Mouse (Mus musculus) stomach, postnatal 0 days (tissue): ENCODE results near the gene Crtc1. TPM values are rescaled to one million over a fixed set of nuclear protein-coding genes. Genes with fewer than 3 reads are reported as not detected.

Experiments used
- ATAC-seq: fragments of 200-750 bp; cut with Nextera tagmentation; 2 replicates; pipeline ENCODE4 v1.8.0; 2017; ENCODE audit not compliant: low FRiP score, low TSS enrichment
- DNase-seq: peaks from one replicate; pipeline ENCODE4 v3.0.0-alpha.2; 2016; ENCODE audit warnings: low spot score
- H3K27ac ChIP-seq: fragments of 300-500 bp; sonication (generic); replicated peaks from 2 replicates; pipeline ENCODE4 v1.5.1; 2014; ENCODE audit warnings: mild to moderate bottlenecking, control low read depth
- H3K27me3 ChIP-seq: fragments of 300-500 bp; sonication (generic); 2 replicates; pipeline ENCODE4 v1.6.1; 2014; ENCODE audit warnings: low read length; ENCODE audit not compliant: control insufficient read depth, insufficient read depth
- H3K36me3 ChIP-seq: fragments of 300-500 bp; sonication (generic); 2 replicates; pipeline ENCODE4 v1.6.1; 2014; ENCODE audit warnings: low read length, mixed read lengths; ENCODE audit not compliant: control insufficient read depth, insufficient read depth
- H3K4me1 ChIP-seq: fragments of 300-500 bp; sonication (generic); replicated peaks from 2 replicates; pipeline ENCODE4 v1.6.1; 2014; ENCODE audit warnings: antibody characterized with exemption; ENCODE audit not compliant: control insufficient read depth, insufficient read depth
- H3K4me2 ChIP-seq: fragments of 300-500 bp; sonication (generic); replicated peaks from 2 replicates; pipeline ENCODE4 v1.6.1; 2014; ENCODE audit warnings: low read depth, mild to moderate bottlenecking, control low read depth, moderate library complexity
- H3K4me3 ChIP-seq: fragments of 300-500 bp; sonication (generic); 2 replicates; pipeline ENCODE4 v1.5.1; 2014; ENCODE audit warnings: low read depth, low read length, control low read depth
- H3K9ac ChIP-seq: fragments of 300-500 bp; sonication (generic); 2 replicates; pipeline ENCODE4 v1.6.1; 2014; ENCODE audit warnings: mild to moderate bottlenecking, low read length, control low read depth, mixed read lengths
- H3K9me3 ChIP-seq: fragments of 300-500 bp; sonication (generic); 2 replicates; pipeline ENCODE4 v1.6.1; 2016; ENCODE audit warnings: low read length; ENCODE audit not compliant: control insufficient read depth
- CTCF ChIP-seq: IDR thresholded peaks from 2 replicates; pipeline ENCODE4 v1.5.1; 2016; ENCODE audit warnings: antibody characterized with exemption, low read depth, mild to moderate bottlenecking, moderate library complexity
- EP300 ChIP-seq: optimal IDR thresholded peaks from 2 replicates; pipeline ENCODE3; 2016; ENCODE audit warnings: antibody characterized with exemption
- WGBS: fragments of 180-500 bp; shearing (Covaris S2); extraction: QIAGEN DNeasy Blood & Tissue Kit; methylation state at CpG from one replicate; pipeline ENCODE4 v1.1.7; 2014; 5-methylcytosine and 5-hydroxymethylcytosine counted together
- polyA plus RNA-seq: library from polyadenylated mRNA; unstranded; fragments of >200 nt; fragmentation: Nextera tagmentation; extraction: Ambion mirVana; gene quantifications from 2 replicates; pipeline ENCODE4 v1.2.1, GENCODE M21; 2015

Gene Crtc1
- polyA plus RNA-seq, 1 experiment from 2014 or later, result 8.0 TPM

DNA sequence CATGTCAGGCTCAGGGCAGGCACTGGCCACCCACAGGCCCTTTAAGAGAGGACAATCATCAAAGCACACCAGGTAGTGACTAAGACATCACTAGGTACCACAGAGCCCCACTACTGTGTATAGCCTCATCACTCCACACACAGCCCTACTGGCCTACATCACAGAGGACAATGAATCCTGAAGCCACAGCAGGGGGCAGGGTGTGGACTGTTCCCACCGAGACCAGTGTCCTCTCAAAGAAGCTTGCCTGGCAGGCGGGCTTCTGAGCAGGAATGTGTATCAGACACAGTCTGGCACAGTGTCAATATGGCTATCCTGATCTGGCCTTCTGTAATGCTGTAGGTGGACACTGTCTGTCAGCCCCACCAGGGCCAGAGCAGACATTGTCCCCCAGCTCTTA lies 30.6 kb upstream of the Crtc1 start:
- 66% methylated on average over 2 of the region's 2 CpGs for WGBS
- Histone ChIP-seq H3K27me3 (no peaks in the 10 kb centered on the region), H3K4me3 (no peak overlapping the region), H3K4me2 (no peak overlapping the region), H3K9me3 (no peaks in the 10 kb centered on the region), H3K9ac (no peak overlapping the region), H3K27ac (no peak overlapping the region), H3K4me1 (no peaks in the 10 kb centered on the region), H3K36me3 (no peaks in the 10 kb centered on the region; the same call in 1 of the 2 replicates)
- no peak for TF ChIP-seq EP300
- no peak for TF ChIP-seq CTCF
- ATAC-seq (no peak), DNase-seq (no peak)

DNA sequence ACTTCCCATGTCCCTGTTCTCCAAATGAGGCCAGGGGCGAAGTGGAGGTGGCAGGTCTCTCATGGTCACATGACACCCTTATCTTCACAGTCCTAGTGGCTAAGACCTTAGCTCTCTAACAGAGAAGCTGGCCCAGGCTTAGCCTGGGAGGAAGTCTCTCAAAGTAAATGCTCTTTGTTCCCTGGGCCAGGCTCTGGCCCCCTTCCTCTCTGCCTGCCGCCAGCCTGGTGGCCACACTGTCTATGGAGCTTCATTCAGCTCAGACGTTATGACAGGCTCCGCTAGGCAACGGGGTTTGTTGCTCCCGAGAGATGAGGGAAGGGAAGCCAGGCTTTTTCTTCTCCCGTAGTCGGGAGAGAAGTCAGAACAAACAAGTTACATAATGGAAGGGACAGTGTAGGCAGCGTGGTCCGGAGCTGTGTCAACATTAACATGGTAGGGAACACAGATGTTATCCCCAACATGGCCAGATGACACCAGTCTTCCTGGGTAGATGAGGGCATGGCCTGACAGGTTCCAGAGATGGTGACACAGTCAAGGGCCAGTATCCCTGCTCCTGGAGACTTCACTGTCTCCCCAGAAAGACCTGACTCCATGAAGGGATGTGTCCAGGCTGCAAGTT lies 30.0 kb upstream of the Crtc1 start:
- no peak overlapping the region for H3K27ac ChIP-seq
- ATAC-seq (peak; percentile 31), DNase-seq (no peak)
- H3K4me1 ChIP-seq, result no peaks in the 10 kb centered on the region
- H3K36me3 ChIP-seq, result no peaks in the 10 kb centered on the region; the same call in 1 of the 2 replicates
- no peak overlapping the region for H3K4me3 ChIP-seq
- H3K9me3 ChIP-seq, result no peaks in the 10 kb centered on the region
- no peak overlapping the region for H3K4me2 ChIP-seq
- H3K27me3 ChIP-seq, result no peaks in the 10 kb centered on the region
- WGBS, result 37% methylated on average over 10 of the region's 10 CpGs
- H3K9ac ChIP-seq, result no peak overlapping the region
- TF ChIP-seq CTCF (no peak), EP300 (no peak)

- Histone ChIP-seq H3K36me3 (no peaks in the 10 kb centered on the region; the same call in 1 of the 2 replicates), H3K27ac (no peak overlapping the region), H3K4me3 (no peak overlapping the region), H3K9me3 (no peaks in the 10 kb centered on the region), H3K4me1 (no peaks in the 10 kb centered on the region), H3K27me3 (no peaks in the 10 kb centered on the region), H3K4me2 (no peak overlapping the region), H3K9ac (no peak overlapping the region)
- no peak for ATAC-seq
- 83% methylated on average over 4 of the region's 4 CpGs for WGBS
- TF ChIP-seq CTCF, result no peak
- DNase-seq, result no peak
Measured at GRCm38 (mm10) chr8:70468733-70469132, 29.4 kb upstream of the Crtc1 start.

DNA sequence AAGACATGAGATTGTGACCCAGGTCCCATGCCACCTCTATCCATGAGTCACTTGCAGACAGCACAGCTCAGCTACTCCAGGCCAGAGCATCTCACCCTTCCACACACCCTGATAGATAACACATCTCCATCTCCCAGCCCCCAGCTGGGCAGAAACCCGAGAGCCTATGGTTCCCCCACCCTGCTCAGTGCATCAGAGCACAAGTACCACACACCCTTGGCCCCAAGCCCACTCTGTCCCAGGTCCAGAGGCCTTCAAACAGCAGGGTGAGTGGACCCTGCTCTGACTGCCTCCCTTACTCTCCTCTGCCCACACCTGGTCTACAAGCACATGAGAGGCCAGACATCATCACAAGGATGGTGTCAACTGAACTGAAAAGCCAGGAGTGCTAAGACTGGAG lies 28.5 kb upstream of the Crtc1 start:
- no peaks in the 10 kb centered on the region; the same call in 1 of the 2 replicates for H3K36me3 ChIP-seq
- no peak overlapping the region for H3K27ac ChIP-seq
- H3K9me3 ChIP-seq, result no peaks in the 10 kb centered on the region
- H3K4me2 ChIP-seq, result no peak overlapping the region
- 60% methylated on average over 1 of the region's 1 CpGs for WGBS
- H3K4me3 ChIP-seq, result no peak overlapping the region
- no peak overlapping the region for H3K9ac ChIP-seq
- H3K4me1 ChIP-seq, result no peaks in the 10 kb centered on the region
- ATAC-seq (no peak), DNase-seq (no peak)
- TF ChIP-seq CTCF, result no peak
- no peak for TF ChIP-seq EP300
- no peaks in the 10 kb centered on the region for H3K27me3 ChIP-seq

GRCm38 (mm10) chr8:70467229-70467725 lies 27.9 kb upstream of the Crtc1 start:
- Histone ChIP-seq H3K4me2 (no peak overlapping the region), H3K9me3 (no peaks in the 10 kb centered on the region), H3K4me1 (no peaks in the 10 kb centered on the region), H3K27me3 (no peaks in the 10 kb centered on the region), H3K9ac (peak overlapping the region; percentile 18; the same call in 1 of the 2 replicates), H3K36me3 (no peaks in the 10 kb centered on the region; the same call in 1 of the 2 replicates), H3K27ac (no peak overlapping the region), H3K4me3 (no peak overlapping the region)
- TF ChIP-seq CTCF, result no peak
- TF ChIP-seq EP300, result no peak
- DNase-seq (no peak), ATAC-seq (no peak)
- WGBS, result 60% methylated on average over 5 of the region's 5 CpGs

DNA sequence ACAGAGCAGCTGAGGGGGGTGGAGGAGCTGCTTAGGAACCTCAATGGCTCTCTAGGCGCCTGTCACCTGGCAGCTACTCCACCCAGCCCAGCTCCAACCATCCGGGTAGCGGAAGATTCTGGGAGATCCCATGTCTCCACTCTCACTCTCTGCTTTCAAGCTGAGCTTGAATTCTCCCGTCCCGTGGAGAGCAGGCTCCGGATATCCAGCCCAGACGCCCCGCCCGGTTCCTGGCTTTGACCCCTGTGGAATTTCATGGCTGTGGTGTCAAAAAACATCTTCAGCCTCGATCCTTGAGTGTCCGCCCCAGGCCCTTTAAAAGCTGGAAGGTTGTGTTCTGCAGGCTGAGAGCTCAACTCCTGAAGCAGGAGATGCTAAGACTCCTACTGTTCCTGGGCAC lies 27.4 kb upstream of the Crtc1 start:
- DNase-seq, result no peak
- ATAC-seq, result no peak
- no peak overlapping the region for H3K4me2 ChIP-seq
- no peaks in the 10 kb centered on the region for H3K27me3 ChIP-seq
- no peak overlapping the region for H3K4me3 ChIP-seq
- WGBS, result 59% methylated on average over 11 of the region's 11 CpGs
- no peaks in the 10 kb centered on the region for H3K4me1 ChIP-seq
- no peaks in the 10 kb centered on the region; the same call in 1 of the 2 replicates for H3K36me3 ChIP-seq
- peak overlapping the region; percentile 18; the same call in 1 of the 2 replicates for H3K9ac ChIP-seq
- no peaks in the 10 kb centered on the region for H3K9me3 ChIP-seq
- no peak overlapping the region for H3K27ac ChIP-seq
- TF ChIP-seq EP300, result no peak
- no peak for TF ChIP-seq CTCF
